Mouse (Mus musculus): ENCODE results near the gene Sdf4.

Gene Sdf4

DNA sequence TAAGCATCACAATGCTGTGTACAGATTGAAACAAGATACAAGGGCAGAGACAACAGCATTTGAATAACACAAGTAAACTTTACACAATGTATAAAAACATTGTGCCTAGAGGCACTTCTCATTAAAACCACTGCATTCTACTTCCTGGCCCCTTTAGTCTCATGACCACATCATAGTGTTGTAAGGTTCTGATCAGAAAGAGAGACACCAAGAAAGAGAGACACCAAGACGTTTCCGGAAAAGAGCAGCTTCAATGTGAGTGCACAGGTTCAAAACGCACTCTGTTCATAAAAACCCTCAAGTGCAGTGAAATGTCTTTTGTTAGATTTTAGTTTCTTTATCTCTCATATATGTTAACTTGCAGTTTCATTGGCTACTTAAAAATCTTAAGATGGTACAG is 11.4 kb downstream of the Sdf4 start:
- in situ Hi-C loops (cut with MboI, MseI), result no loop called here

GRCm38 (mm10) chr4:156008369-156008768 is 15.7 kb downstream of the Sdf4 start:
- in situ Hi-C loops (cut with MboI, MseI), result no loop called here

- in situ Hi-C loops (cut with MboI, MseI), result no loop called here
Observed at GRCm38 (mm10) chr4:156013637-156014036, 21.0 kb downstream of the Sdf4 start, which contains the start of gene Tnfrsf4. Tnfrsf4 (plus strand) TSS chr4:156013843.

DNA sequence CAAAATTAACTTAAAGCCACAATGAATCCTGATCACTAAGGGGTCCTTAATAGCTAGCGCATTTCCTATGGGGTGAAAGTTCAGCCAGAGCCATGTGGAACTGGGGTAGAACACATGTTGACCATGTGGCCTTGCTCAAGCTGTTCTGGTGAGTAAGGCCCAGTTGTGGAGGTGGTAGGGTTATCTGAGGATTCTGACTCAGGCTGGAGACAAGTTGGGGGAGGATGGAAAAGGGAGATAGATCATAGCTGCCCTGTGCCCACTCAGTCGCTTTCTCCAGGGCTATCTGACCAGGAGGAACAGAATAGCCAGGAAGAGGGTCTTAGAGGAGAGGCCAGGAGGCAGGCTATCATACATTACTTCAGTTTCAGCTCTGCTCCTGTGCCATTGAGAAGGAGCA is 21.8 kb downstream of the Sdf4 start:
- in situ Hi-C loops (cut with MboI, MseI), result no loop called here

DNA sequence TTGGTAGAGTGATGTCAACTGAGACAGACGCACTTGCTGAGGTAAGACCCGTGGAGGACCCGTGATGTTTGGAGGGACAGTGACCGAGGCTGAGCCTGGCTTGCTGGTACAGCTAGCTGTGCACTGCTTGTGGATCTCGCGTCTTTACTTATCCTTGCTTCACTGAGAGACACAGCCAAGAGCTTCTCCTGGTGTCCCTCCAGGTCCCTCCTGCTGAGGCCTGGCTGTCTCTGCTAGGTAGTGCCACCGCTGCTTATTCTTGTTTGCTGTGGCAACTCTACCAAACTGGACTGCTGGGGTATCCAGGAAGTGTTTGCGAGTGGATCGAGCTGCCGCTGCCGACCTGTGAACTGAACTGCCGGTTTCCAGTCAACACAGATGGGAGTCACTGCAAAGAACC is 27.1 kb downstream of the Sdf4 start:
- in situ Hi-C loops (cut with MboI, MseI), result no loop called here

DNA sequence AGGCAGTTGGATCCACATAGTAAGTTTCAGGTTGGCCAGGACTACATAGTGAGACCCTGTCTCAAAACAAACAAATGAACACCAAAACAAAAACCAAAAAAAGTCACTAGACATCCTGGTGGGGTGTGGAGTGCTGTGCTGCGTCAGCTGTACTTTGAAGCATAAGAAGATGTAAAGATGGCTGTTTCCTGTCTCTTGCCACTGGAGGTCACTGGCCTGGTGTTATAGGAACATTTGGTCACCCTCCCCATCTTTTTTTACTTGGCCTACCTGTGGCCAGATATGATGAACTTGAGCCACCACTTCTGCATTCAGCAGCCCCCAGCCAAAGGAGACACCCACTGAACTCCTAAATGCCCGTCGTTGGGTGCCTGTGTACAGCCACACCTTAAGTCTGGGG is 28.7 kb downstream of the Sdf4 start:
- in situ Hi-C loops (cut with MboI, MseI), result no loop called here

DNA sequence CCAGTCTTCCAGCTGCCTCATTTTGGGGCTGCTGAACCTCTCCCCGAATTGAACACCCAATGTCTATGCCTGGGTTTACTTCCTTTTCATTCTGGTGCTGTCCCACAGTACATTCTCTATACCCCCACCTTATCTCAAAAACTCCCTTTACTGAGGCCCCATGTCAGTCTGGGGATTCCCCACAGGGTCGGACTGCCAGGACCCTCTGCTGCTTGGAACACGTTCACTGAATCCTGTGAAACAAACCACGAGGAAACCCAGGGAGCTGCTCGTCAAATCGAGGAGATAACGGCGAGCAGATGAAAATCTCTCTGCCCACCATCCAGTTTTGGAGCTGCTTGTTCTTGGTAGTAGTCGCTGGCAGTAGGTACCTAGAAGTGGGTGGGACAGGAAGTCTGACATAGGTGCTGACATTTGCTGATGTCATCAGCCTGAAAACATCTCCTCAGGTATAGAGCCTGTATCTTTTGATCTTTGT is 29.3 kb downstream of the Sdf4 start:
- in situ Hi-C loops (cut with MboI, MseI), result no loop called here

DNA sequence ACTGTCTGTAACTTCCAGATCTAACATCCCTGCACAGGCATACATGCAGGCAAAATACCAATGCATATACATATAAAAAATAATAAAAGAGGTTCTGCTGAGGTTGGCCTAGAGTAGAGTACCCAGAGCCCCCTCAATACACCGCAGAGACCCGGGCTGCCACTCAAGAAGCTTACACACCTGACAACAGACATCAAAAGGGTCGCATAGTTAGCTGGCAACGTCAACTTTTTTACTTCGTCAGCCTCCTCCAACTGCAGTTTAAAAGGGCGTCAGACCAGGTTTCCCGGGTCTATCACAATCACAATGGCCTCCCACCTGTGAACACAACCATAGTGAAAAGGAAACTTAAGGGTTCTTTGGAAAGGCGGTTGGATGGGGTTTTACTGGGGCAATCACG is 30.8 kb downstream of the Sdf4 start:
- in situ Hi-C loops (cut with MboI, MseI), result no loop called here

DNA sequence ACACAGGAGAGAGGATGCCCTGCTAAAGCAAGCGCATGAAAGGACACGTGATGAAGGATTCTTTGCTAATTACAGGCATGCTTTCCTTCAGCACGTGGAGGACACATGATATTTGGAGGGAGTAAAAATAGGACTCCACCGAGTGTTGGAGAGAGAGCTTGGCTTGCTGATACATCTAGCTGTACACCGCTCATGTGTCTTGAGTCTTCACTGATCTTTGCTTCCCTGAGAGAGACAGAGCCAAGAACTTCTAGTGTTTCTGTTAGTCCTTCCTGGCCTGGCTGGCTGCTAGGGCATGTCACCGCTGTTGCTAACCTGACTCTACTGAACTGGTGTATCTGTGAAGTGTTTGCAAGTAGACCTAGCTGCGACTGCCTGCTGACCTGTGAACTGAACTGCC is 31.5 kb downstream of the Sdf4 start:
- in situ Hi-C loops (cut with MboI, MseI), result no loop called here

DNA sequence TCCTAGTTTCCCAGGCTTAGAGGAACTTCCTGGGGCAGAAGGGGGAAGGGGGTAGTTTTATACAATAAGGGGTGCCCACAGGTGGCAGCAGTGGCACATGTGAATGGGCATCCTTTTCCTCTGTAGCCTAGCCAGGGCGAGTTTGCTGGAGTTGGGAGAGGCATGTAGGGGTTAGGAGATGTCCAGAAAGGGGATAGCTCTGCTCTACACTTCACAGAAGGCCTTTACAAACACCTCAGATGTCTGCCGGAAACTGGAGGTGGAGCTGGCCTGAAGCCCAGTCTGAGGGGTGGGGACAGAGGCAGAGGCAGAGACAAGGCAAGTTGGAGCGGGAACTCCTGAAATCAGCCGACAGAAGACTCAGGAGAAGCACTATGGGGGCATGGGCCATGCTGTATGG is 33.3 kb downstream of the Sdf4 start, which contains the start of gene Tnfrsf18:
Tnfrsf18 (plus strand) TSS at position 152 of the 400 bp plus-strand sequence.
- in situ Hi-C loops (cut with MboI, MseI), result no loop called here

DNA sequence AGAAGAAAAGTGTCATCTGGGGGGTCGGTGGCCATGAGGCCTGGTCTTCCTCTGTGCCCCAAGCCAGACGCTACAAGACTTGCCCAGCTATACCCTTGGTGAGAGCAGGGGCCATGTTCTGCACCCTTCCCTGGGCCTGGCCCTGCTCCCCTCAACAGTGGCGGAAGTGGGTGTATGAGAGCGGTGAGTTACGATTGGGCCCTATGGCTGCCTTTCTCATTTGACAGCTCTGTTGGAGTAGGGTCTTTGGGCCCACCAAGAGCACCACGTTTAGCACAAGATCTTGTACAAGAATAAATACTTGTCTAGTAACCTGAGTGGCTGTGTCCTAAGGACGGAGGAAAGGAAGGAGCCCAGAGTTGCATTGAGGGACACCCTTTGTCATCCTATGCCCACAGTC is 35.9 kb downstream of the Sdf4 start:
- in situ Hi-C loops (cut with MboI, MseI), result no loop called here

DNA sequence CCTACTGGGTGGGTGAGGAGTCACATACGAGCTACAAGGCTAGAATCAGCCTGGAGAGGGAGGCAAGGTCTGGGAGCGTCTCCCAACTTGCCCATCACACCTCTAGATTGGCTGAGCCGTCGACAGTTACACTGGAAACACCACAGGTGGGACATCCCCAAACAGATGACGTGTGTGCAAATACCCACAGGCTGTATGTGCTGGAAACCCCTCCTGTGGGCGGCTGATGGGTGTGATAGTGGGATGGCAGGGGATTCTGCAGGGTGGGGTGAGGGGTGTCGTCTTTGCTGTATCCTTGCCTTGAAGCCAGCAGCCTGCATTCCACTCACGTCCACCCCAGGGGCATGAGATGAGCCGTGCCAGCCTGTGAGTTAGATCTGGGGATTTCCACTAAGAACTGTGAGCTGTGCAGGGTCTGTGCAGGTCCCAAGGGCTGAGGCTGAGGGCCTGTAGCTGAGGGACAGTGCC is 38.0 kb downstream of the Sdf4 start:
- in situ Hi-C loops (cut with MboI, MseI), result loop anchor here (5.0 kb wide), 2 partner anchors 33 to 68 kb away; partner anchors contain the start of gene C1qtnf12

GRCm38 (mm10) chr4:156031255-156031592 is 38.6 kb downstream of the Sdf4 start:
- in situ Hi-C loops (cut with MboI, MseI), result loop anchor here (5.0 kb wide), 2 partner anchors 34 to 69 kb away; partner anchors contain the start of gene C1qtnf12

GRCm38 (mm10) chr4:156031593-156032391 is 39.1 kb downstream of the Sdf4 start:
- in situ Hi-C loops (cut with MboI, MseI), result loop anchor here (5.0 kb wide), 2 partner anchors 34 to 69 kb away; partner anchors contain the start of gene C1qtnf12

- in situ Hi-C loops (cut with MboI, MseI), result loop anchor here (5.0 kb wide), 2 partner anchors 36 to 71 kb away; partner anchors contain the start of gene C1qtnf12
Observed at GRCm38 (mm10) chr4:156032856-156033255, 40.2 kb downstream of the Sdf4 start.

- in situ Hi-C loops (cut with MboI, MseI), result loop anchor here (5.0 kb wide), 2 partner anchors 36 to 71 kb away; partner anchors contain the start of gene C1qtnf12
Observed at GRCm38 (mm10) chr4:156033476-156034119, 40.9 kb downstream of the Sdf4 start.

- in situ Hi-C loops (cut with MboI, MseI), result loop anchor here (5.0 kb wide), 2 partner anchors 37 to 72 kb away; partner anchors contain the start of gene C1qtnf12
Observed at GRCm38 (mm10) chr4:156034301-156034700, 41.6 kb downstream of the Sdf4 start.

DNA sequence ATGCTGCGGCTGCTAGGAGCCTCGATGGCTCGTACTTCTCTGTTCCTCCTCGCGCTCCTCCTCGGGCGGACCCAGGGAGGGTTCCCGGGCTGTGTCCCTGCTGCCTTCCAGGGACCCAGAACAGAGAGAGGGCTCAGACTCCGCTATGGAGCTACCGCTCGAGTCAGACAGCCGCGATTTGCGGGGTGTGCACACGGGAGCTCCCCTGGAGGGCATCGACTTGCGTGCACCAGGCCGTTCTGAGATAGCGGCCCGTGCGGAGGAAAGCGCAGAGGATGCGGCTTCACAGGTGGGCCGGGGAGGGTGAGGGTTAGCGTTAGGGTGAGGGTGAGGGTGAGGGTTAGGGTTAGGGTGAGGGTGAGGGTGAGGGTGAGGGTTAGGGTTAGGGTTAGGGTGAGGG is 42.2 kb downstream of the Sdf4 start:
- in situ Hi-C loops (cut with MboI, MseI), result loop anchor here (5.0 kb wide), 2 partner anchors 38 to 73 kb away; partner anchors contain the start of gene C1qtnf12

DNA sequence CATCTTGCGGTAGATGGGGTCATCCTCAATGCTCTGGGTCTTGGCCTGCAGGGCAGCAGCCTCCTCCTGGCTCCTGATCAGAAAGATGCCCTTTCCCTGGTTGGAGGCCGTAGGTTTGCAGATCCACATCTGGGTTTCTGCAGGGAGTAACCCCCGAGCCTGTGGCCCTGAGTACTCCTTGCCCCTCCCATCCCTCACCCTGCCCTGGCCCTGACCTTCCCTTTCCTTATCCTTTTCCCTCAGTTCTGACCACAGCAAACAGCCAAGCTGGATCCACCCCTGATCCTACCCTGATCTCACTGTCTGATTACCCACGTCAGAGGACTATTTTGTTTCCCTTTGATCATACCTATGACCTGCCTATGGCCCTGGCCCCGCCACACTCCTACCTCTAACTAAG is 52.1 kb downstream of the Sdf4 start:
- in situ Hi-C loops (cut with MboI, MseI), result no loop called here

DNA sequence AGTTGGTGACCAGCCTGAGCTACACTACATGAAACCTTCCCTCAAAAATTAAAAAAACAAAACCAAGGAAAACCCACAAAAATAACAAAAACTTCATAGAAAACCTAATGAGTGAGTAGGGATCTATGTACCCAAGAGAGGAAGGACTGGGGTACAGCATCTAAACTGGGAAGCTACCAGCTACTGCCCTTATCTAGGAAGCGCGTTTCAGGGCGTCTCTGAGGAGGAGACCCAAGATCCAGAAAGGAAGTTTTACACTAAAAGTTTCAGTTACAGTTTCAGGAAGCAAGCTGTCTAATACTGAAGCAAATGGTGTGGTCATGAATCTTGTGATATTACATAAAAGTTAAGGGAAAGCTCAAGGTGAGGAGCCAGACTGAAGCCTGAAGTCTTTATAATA is 57.1 kb downstream of the Sdf4 start:
- in situ Hi-C loops (cut with MboI, MseI), result no loop called here

DNA sequence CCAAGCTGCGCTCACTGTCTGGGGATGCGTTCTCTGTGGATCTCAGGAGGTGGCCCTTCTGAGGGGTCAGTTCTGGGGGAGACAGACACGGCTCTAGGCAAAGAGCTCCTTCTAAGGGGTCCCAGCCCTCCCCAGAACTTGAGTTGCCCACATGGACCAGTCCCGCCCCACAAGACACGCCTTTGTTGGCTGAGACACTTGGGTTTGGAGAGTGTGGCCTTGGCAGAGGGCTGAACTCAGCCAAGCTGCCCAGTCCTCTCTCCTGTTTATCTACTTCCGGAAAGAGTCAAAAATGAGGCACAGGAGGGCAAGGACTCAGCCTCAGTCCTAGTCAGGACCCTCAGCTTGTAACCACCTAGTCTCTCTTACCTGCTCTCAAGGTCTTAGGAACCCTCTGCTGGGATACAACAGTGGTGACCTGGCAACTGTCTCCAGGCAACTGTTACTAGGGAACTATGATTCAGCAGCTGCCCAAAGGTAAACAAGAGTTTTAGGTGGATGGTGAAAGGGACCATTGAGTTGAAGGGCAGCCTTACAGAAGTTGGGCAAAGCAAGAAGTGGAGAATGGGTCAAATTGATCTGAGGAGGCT is 57.8 kb downstream of the Sdf4 start:
- in situ Hi-C loops (cut with MboI, MseI), result no loop called here

DNA sequence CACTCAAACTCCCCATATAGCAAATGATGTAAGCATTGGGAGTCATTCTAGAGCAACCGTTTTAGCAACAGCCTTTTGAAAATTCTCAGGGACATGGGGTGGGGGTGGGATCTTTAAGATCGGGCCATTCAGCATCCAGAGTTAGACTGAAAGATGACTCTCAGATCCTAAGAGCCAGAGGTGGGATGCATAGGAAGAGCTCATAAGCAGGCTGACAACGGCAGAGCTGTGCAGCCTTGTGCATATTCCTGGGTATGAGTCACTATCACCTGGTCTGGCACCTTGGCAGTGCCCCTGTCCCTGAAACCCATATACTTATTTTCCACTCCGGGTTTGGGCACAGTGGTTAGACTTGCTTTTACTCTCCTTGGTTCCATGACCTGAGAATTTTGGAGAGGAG is 60.4 kb downstream of the Sdf4 start:
- in situ Hi-C loops (cut with MboI, MseI), result no loop called here

Data from T-helper 2 cell (primary cell).